8 mouse cellular contexts compared by ENCODE assay signal in the genomic region with DNA sequence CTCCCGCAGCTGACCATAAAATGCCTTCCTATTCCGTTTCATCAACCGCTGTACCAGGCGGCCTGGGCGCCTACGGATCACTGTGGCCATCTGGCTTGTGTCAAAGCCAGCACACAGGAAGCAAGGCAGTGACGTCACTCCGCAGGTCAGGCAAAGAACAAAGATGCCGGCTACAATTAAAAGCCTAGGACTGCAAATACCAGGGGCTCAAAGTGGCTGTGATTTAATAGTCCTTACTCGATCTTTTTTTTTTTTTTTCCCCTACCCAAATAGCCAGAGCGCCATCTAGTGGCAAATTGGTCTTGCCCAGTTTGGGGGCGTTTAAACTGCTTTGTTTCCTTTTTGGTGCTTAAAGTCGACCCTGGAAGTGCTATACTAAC. TPM values are rescaled to one million over a fixed set of nuclear protein-coding genes. Genes with fewer than 3 reads are reported as not detected.
DNase-seq lines count a peak whose midpoint lies in the region; ATAC-seq and TF ChIP-seq lines count a peak whose summit lies in the region.

No protein-coding gene starts in this region.

- H3K36me3 ChIP-seq in testis, adult 2 months (ENCODE audit: control insufficient read depth, insufficient read depth, low read length) = no peaks in the 10 kb centered on the region
- H3K36me3 ChIP-seq in heart, adult 2 months (ENCODE audit: control insufficient read depth, insufficient read depth, low read length) = peaks cover 6% of the 10 kb centered on the region
- H3K36me3 ChIP-seq in intestine, postnatal 0 days (ENCODE audit: control insufficient read depth, insufficient read depth) = no peaks in the 10 kb centered on the region
- H3K36me3 ChIP-seq in liver, embryonic 15.5 days (replicated peaks) = no peaks in the 10 kb centered on the region
- no peaks in the 10 kb centered on the region for H3K36me3 ChIP-seq in neural tube, embryonic 14.5 days (ENCODE audit: control insufficient read depth, insufficient read depth, low read length)

- WGBS in heart, adult 2 months = 9% methylated on average over 13 of the region's 13 CpGs
- WGBS in intestine, postnatal 0 days = 3% methylated on average over 13 of the region's 13 CpGs
- WGBS in liver, embryonic 15.5 days (ENCODE audit: insufficient replicate concordance) = 6% methylated on average over 13 of the region's 13 CpGs
- 3% methylated on average over 13 of the region's 13 CpGs for WGBS in neural tube, embryonic 14.5 days

- peak overlapping the region; percentile 49 for H3K9ac ChIP-seq in heart, adult 2 months (ENCODE audit: low read depth, low read length)
- no peak overlapping the region for H3K9ac ChIP-seq in intestine, postnatal 0 days (ENCODE audit: low read depth, low read length)
- no peak overlapping the region for H3K9ac ChIP-seq in liver, embryonic 15.5 days
- peak overlapping the region; percentile 2; the same call in 1 of the 2 replicates for H3K9ac ChIP-seq in neural tube, embryonic 14.5 days (replicated peaks; ENCODE audit: low read depth, low read length)

- peak overlapping the region; percentile 10 for H3K4me3 ChIP-seq in testis, adult 2 months (ENCODE audit: control insufficient read depth, low read depth, low read length)
- H3K4me3 ChIP-seq in heart, adult 2 months = 0 out of 2 replicates have a peak overlapping the region, but pooled peaks have one; percentile 10
- H3K4me3 ChIP-seq in intestine, postnatal 0 days (ENCODE audit: low read depth, low read length) = peak overlapping the region; percentile 31
- no peak overlapping the region for H3K4me3 ChIP-seq in liver, embryonic 15.5 days (replicated peaks)
- peak overlapping the region; percentile 12 for H3K4me3 ChIP-seq in neural tube, embryonic 14.5 days (ENCODE audit: low read depth, low read length)

- peaks cover 2% of the 10 kb centered on the region; the same call in 1 of the 2 replicates for H3K79me2 ChIP-seq in heart, adult 2 months (replicated peaks; ENCODE audit: control insufficient read depth, insufficient read depth, low read length)

- TF ChIP-seq CTCF in testis, adult 2 months (IDR thresholded peaks at IDR 0.05; ENCODE audit: control insufficient read depth, insufficient read depth, insufficient replicate concordance, low read depth, low read length) = no peak
- TF ChIP-seq CTCF in heart, adult 2 months (IDR thresholded peaks at IDR 0.05) = peak; percentile 80
- peak; percentile 74 for TF ChIP-seq CTCF in intestine, postnatal 0 days (IDR thresholded peaks at IDR 0.05; ENCODE audit: low read depth)

- no peaks in the 10 kb centered on the region for H3K27me3 ChIP-seq in testis, adult 2 months (ENCODE audit: control insufficient read depth, insufficient read depth, low read length)
- H3K27me3 ChIP-seq in heart, adult 2 months (ENCODE audit: control insufficient read depth, insufficient read depth, low read length) = no peaks in the 10 kb centered on the region
- no peaks in the 10 kb centered on the region for H3K27me3 ChIP-seq in intestine, postnatal 0 days (replicated peaks; ENCODE audit: control insufficient read depth, insufficient read depth, low read length)
- H3K27me3 ChIP-seq in liver, embryonic 15.5 days = no peaks in the 10 kb centered on the region
- no peaks in the 10 kb centered on the region for H3K27me3 ChIP-seq in neural tube, embryonic 14.5 days (ENCODE audit: control insufficient read depth, insufficient read depth, low read length)

- no peak overlapping the region for H3K27ac ChIP-seq in testis, adult 2 months (ENCODE audit: control insufficient read depth, insufficient read depth, low read depth, low read length)
- no peak overlapping the region for H3K27ac ChIP-seq in heart, adult 2 months
- peak overlapping the region; percentile 41; the same call in 1 of the 2 replicates for H3K27ac ChIP-seq in intestine, postnatal 0 days (ENCODE audit: low read depth, low read length)
- no peak overlapping the region for H3K27ac ChIP-seq in liver, embryonic 15.5 days (replicated peaks)
- peak overlapping the region; percentile 8; the same call in 1 of the 2 replicates for H3K27ac ChIP-seq in neural tube, embryonic 14.5 days (ENCODE audit: low read depth, low read length)

- H3K4me1 ChIP-seq in testis, adult 2 months (ENCODE audit: control insufficient read depth, insufficient read depth, low read length) = peaks cover 33% of the 10 kb centered on the region
- H3K4me1 ChIP-seq in heart, adult 2 months (ENCODE audit: control insufficient read depth, insufficient read depth, low read length) = peaks cover 11% of the 10 kb centered on the region
- peaks cover 5% of the 10 kb centered on the region for H3K4me1 ChIP-seq in intestine, postnatal 0 days (replicated peaks; ENCODE audit: control insufficient read depth, insufficient read depth, low read length)
- H3K4me1 ChIP-seq in liver, embryonic 15.5 days (replicated peaks) = 0 out of 2 replicates have a peak, but pooled peaks cover 4% of the 10 kb centered on the region
- H3K4me1 ChIP-seq in neural tube, embryonic 14.5 days (ENCODE audit: control insufficient read depth, insufficient read depth, low read length) = no peaks in the 10 kb centered on the region

- intact Hi-C loops in heart, adult 2 months (cut with DNase I) = loop anchor here (5.0 kb wide), 1 partner anchor 160 kb away; the partner anchor contains the start of gene Wif1

- no peaks in the 10 kb centered on the region for H3K9me3 ChIP-seq in intestine, postnatal 0 days (ENCODE audit: control insufficient read depth)
- H3K9me3 ChIP-seq in liver, embryonic 15.5 days (replicated peaks) = no peaks in the 10 kb centered on the region
- no peaks in the 10 kb centered on the region for H3K9me3 ChIP-seq in neural tube, embryonic 14.5 days (ENCODE audit: control insufficient read depth, low read length)

- H3K4me2 ChIP-seq in intestine, postnatal 0 days (replicated peaks; ENCODE audit: low read depth) = peak overlapping the region; percentile 73
- peak overlapping the region; percentile 48 for H3K4me2 ChIP-seq in liver, embryonic 15.5 days
- H3K4me2 ChIP-seq in neural tube, embryonic 14.5 days (ENCODE audit: low read depth, low read length) = peak overlapping the region; percentile 42

- no peak for TF ChIP-seq EP300 in heart, adult 2 months (IDR thresholded peaks at IDR 0.05; ENCODE audit: insufficient read depth, low read depth, low read length)

- ATAC-seq in intestine, postnatal 0 days = peak; percentile 70
- ATAC-seq in liver, embryonic 15.5 days (ENCODE audit: insufficient read depth) = no peak
- peak; percentile 81 for ATAC-seq in neural tube, embryonic 14.5 days (ENCODE audit: low read depth)

- no peak for DNase-seq in testis, postnatal 10 days (ENCODE audit: low spot score)
- DNase-seq in cerebellum, adult 9-11 months = peak; percentile 44
- DNase-seq in heart, adult 2 months = peak; percentile 56 to 63
- no peak for DNase-seq in right cerebral cortex, postnatal 10 days (ENCODE audit: low spot score in 2 of 2)

- TF ChIP-seq POLR2A in testis, adult 2 months (IDR thresholded peaks at IDR 0.05; ENCODE audit: control insufficient read depth, low read depth, low read length) = no peak
- TF ChIP-seq POLR2A in heart, adult 2 months (IDR thresholded peaks at IDR 0.05; ENCODE audit: insufficient read depth, low read depth, low read length) = no peak

RNA-seq across cellular contexts. Expression of gene Msrb3, which starts 26.4 kb away (rescaled TPM):
- 30.6 and 35.1 TPM in 2 replicates for polyA plus RNA-seq in testis, adult 2 months (2012; rRNA removed)
- total RNA-seq in heart, adult 2 months (2021) = 10 to 100 TPM; 88.7 to 92.5 TPM
- 53.5 and 86.5 TPM in 2 replicates for polyA plus RNA-seq in heart, adult 2 months (2012; rRNA removed)
- 17.2 and 18.5 TPM in 2 replicates for polyA plus RNA-seq in intestine, postnatal 0 days (2015; fragmentation: Nextera tagmentation; extraction: Ambion mirVana)
- polyA plus RNA-seq in liver, embryonic 15.5 days (2015; fragmentation: Nextera tagmentation; extraction: Ambion mirVana) = 1.2 and 1.3 TPM in 2 replicates
- 0.50 and 2.0 TPM in 2 replicates for polyA plus RNA-seq in neural tube, embryonic 14.5 days (2014; fragmentation: Nextera tagmentation; extraction: Ambion mirVana)

Comparison
In these comparisons a context has a peak if more than half of its experiments do, and no peak if none do; other contexts are left out.
1. H3K27ac ChIP-seq: peak in intestine, postnatal 0 days (single experiment) and neural tube, embryonic 14.5 days (single experiment); none in testis, adult 2 months (single experiment), heart, adult 2 months (single experiment) and liver, embryonic 15.5 days (single experiment).
2. DNase-seq: peak in cerebellum, adult 9-11 months (single experiment) and heart, adult 2 months (2 of 2); none in testis, postnatal 10 days (single experiment) and right cerebral cortex, postnatal 10 days (0 of 2).
3. H3K9ac ChIP-seq: peak in heart, adult 2 months (single experiment) and neural tube, embryonic 14.5 days (single experiment); none in intestine, postnatal 0 days (single experiment) and liver, embryonic 15.5 days (single experiment).
4. Peak in every context shown above with its lines, with median percentiles within 50 percentile points of each other: H3K4me2 ChIP-seq.